Mouse (Mus musculus) erythroblast, embryonic 14.5 days (primary cell): ENCODE results near the gene Hmgn2.

ENCODE experiments used
- GATA1 ChIP-seq: IDR thresholded peaks from 2 replicates; pipeline ENCODE4 v1.6.1; 2012; ENCODE audit warnings: low read length, inconsistent platforms, mixed read lengths
- TAL1 ChIP-seq: IDR thresholded peaks from 3 replicates; pipeline ENCODE4 v1.6.1; 2012; ENCODE audit warnings: low read length, inconsistent platforms, mixed read lengths

DNA sequence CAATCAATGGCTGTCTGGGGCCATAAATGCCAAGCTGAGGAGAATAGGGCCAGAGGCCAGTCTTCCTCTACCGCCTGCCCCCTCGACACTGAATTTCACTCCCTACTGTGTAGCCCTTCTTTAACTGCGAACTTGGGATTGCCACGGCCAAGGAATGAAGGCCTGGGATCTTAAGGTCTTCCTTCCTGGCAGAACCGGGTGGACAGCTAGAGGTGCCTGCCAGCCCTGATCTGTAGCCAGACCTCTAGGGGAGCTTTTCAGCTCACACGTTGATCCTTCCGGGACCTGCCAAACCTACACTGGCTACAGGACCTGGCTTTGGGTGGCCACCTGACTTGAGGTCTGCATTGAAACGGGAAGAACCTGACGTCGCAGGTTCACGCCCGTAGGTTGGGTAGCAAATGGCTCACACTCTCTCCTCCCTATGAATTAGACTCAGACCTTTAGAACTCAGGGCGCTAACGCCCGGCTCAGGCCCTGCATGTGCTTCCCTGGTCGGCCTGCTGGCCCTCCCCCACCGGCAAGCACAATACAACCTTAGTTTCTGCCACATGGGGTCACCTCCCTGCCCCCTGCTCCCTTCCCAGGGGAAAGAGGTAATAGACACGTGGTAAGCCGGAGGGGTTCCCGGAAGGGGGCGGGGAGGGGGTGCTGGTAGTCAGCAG is 48.9 kb upstream of the Hmgn2 start:
- TF ChIP-seq GATA1 (no peak), TAL1 (no peak)
